Mouse (Mus musculus) lung, postnatal 0 days (tissue): ENCODE measurements at regions not wholly inside any gene's neighbourhood (a gene's known extent, or its start where the extent isn't known, plus 50 kb on each side); places are given as distances from the start of the nearest gene placed in this dataset.

Experiments used
- ATAC-seq: fragments of 200-750 bp; cut with Nextera tagmentation; 2 replicates; pipeline ENCODE4 v1.8.0; 2017; ENCODE audit warnings: moderate library complexity
- DNase-seq: peaks from one replicate; pipeline ENCODE4 v3.0.0-alpha.2; 2016; ENCODE audit warnings: low spot score
- H3K27ac ChIP-seq: fragments of 300-500 bp; sonication (generic); 2 replicates; pipeline ENCODE4 v1.5.1; 2014; ENCODE audit warnings: antibody characterized with exemption, mild to moderate bottlenecking, low read length, mixed read lengths
- H3K27me3 ChIP-seq: fragments of 300-500 bp; sonication (generic); replicated peaks from 2 replicates; pipeline ENCODE4 v1.6.1; 2014; ENCODE audit warnings: low read length, mixed read lengths; ENCODE audit not compliant: insufficient read depth
- H3K36me3 ChIP-seq: fragments of 300-500 bp; sonication (generic); 2 replicates; pipeline ENCODE4 v1.6.1; 2014; ENCODE audit warnings: low read length, mixed read lengths; ENCODE audit not compliant: insufficient read depth
- H3K4me1 ChIP-seq: fragments of 300-500 bp; sonication (generic); 2 replicates; pipeline ENCODE4 v1.6.1; 2014; ENCODE audit warnings: antibody characterized with exemption, low read depth, low read length, mixed read lengths; ENCODE audit not compliant: insufficient read depth
- H3K4me2 ChIP-seq: fragments of 300-500 bp; sonication (generic); replicated peaks from 2 replicates; pipeline ENCODE4 v1.6.1; 2014; ENCODE audit warnings: low read depth, mild to moderate bottlenecking, low read length, moderate library complexity, mixed read lengths
- H3K4me3 ChIP-seq: fragments of 300-500 bp; sonication (generic); 2 replicates; pipeline ENCODE4 v1.5.1; 2014; ENCODE audit warnings: low read depth, low read length
- H3K9ac ChIP-seq: fragments of 300-500 bp; sonication (generic); replicated peaks from 2 replicates; pipeline ENCODE4 v1.6.1; 2014; ENCODE audit warnings: low read depth, mild to moderate bottlenecking
- H3K9me3 ChIP-seq: fragments of 300-500 bp; sonication (generic); 2 replicates; pipeline ENCODE4 v1.6.1; 2016; ENCODE audit warnings: low read length, mixed read lengths
- CTCF ChIP-seq: IDR thresholded peaks from 2 replicates; pipeline ENCODE4 v1.5.1; 2016; ENCODE audit warnings: antibody characterized with exemption, mild to moderate bottlenecking
- EP300 ChIP-seq: IDR thresholded peaks from 2 replicates; pipeline ENCODE4 v1.6.1; 2016; ENCODE audit warnings: antibody characterized with exemption, mild to moderate bottlenecking, control low read depth
- WGBS: fragments of 180-500 bp; shearing (Covaris S2); extraction: QIAGEN DNeasy Blood & Tissue Kit; methylation state at CpG from one replicate; pipeline ENCODE4 v1.1.7; 2014; 5-methylcytosine and 5-hydroxymethylcytosine counted together

DNA sequence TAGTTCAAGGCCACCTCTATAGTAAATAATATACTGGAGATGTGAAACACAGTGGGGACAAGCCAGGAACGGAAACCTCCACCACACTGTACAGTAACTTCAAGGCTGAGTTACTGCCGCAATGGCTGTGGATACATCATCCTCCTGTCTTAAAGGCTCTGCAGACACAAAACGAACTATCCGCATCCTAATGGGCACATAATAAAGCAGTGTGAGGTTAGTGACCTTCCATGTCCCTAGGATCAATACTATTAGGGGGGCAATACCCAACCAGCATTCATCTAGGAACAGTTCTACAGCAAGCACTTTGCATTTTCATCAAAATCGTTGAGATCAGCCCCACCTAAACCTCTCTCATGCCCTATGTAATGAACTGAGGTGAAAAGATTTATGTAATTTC lies 142.4 kb upstream of the Zfand5 start:
- H3K27ac ChIP-seq: no peak overlapping the region

DNA sequence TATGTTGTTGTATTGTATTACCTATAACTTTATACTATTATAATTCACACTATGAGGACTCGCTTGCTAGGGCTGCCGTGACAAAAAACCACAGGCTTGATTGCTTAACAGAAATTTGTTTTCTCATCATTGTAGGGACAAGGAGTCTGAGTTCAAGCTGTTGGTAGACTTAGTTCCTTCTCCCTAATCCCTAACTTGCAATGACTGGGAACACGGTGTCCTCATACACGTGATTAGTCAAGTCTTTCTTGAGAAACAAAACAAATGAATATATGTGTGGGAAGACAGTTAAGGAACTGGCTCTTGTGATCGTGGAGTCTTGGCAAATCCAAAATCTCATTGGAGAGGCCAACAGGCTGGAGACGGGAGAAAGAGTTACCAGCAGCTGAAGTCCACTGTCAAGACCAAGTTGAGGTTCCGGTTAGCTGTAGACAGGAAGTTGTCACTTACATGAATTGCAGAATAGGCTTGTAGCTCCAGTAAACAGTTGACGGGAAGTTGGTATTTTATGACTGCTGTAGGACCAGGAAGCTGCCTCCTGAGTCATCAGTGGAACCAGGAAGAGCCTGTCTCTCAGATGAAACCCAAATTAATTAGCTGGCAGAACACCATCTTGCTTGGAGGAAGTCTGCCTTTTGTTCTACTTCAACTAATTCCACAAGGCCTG lies 144.9 kb upstream of the Zfand5 start:
- no peaks in the 10 kb centered on the region for H3K4me1 ChIP-seq
- H3K4me2 ChIP-seq: no peak overlapping the region
- TF ChIP-seq CTCF (no peak), EP300 (peak; percentile 85)
- H3K9me3 ChIP-seq: no peaks in the 10 kb centered on the region
- ATAC-seq (peak; percentile 91), DNase-seq (peak; percentile 83)
- peak overlapping the region; percentile 51; the same call in 1 of the 2 replicates for H3K27ac ChIP-seq
- H3K27me3 ChIP-seq: no peaks in the 10 kb centered on the region
- no peak overlapping the region for H3K9ac ChIP-seq
- 64% methylated on average over 8 of the region's 8 CpGs for WGBS
- no peaks in the 10 kb centered on the region for H3K36me3 ChIP-seq
- no peak overlapping the region for H3K4me3 ChIP-seq

More for the DNA sequence above, 142.4 kb upstream of the Zfand5 start:
- no peak for ATAC-seq
- Histone ChIP-seq H3K4me1 (no peaks in the 10 kb centered on the region), H3K27me3 (no peaks in the 10 kb centered on the region), H3K4me2 (no peak overlapping the region), H3K4me3 (no peak overlapping the region), H3K36me3 (no peaks in the 10 kb centered on the region), H3K9ac (no peak overlapping the region), H3K9me3 (no peaks in the 10 kb centered on the region)
- 90% methylated on average over 5 of the region's 5 CpGs for WGBS
- TF ChIP-seq EP300 (no peak), CTCF (no peak)
- no peak for DNase-seq

DNA sequence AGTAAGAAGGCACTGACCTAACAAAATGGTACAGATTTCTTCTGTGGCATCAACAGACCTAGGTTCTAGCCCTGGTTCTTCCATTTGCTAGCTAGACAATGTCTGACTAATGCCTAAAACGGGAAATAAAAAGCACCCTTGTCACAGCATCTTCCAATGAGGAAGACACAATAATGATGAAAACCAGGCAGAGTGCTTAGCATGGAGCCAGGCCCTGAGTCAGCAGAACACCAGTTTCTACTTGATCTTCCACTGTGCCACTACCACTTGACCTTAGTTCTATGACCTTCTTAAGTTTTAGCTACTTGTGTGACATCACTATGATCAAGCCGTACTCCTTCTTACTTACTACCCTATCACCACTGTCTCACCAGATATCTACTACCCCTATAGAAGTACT lies 145.4 kb upstream of the Zfand5 start:
- no peaks in the 10 kb centered on the region for H3K27me3 ChIP-seq
- H3K36me3 ChIP-seq: no peaks in the 10 kb centered on the region
- 0 out of 2 replicates have a peak, but pooled peaks have one; percentile 32 for ATAC-seq
- 0 out of 2 replicates have a peak overlapping the region, but pooled peaks have one; percentile 51 for H3K27ac ChIP-seq
- DNase-seq: peak; percentile 13
- no peak for TF ChIP-seq CTCF
- no peak for TF ChIP-seq EP300
- no peak overlapping the region for H3K4me3 ChIP-seq
- no peaks in the 10 kb centered on the region for H3K4me1 ChIP-seq
- no peaks in the 10 kb centered on the region for H3K9me3 ChIP-seq
- no peak overlapping the region for H3K9ac ChIP-seq
- no peak overlapping the region for H3K4me2 ChIP-seq
- 87% methylated on average over 2 of the region's 2 CpGs for WGBS

DNA sequence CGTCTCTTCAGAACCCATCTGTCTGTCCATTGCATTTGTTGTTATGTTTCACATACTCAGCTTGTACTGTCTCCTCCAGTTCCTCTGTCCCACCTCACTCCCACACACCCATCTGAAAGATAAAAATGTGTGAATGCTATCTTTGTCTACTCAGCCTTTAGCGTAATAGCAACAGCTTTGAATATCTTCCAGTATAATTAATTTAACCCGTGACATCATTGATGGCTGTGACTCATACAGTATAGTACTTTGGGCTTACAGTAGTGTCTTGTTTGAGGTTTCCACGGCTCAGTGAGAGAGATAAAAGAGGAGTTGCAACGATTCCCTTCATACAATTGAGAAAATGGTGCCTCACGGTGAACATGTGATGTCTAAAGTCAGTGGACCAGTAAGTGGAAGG lies 152.6 kb upstream of the Zfand5 start:
- no peaks in the 10 kb centered on the region for H3K4me1 ChIP-seq
- H3K4me3 ChIP-seq: no peak overlapping the region
- H3K9me3 ChIP-seq: no peaks in the 10 kb centered on the region
- ATAC-seq (no peak), DNase-seq (no peak)
- 60% methylated on average over 6 of the region's 6 CpGs for WGBS
- H3K27me3 ChIP-seq: no peaks in the 10 kb centered on the region
- H3K36me3 ChIP-seq: no peaks in the 10 kb centered on the region
- H3K4me2 ChIP-seq: no peak overlapping the region
- no peak overlapping the region for H3K9ac ChIP-seq
- no peak overlapping the region for H3K27ac ChIP-seq
- no peak for TF ChIP-seq EP300
- no peak for TF ChIP-seq CTCF

DNA sequence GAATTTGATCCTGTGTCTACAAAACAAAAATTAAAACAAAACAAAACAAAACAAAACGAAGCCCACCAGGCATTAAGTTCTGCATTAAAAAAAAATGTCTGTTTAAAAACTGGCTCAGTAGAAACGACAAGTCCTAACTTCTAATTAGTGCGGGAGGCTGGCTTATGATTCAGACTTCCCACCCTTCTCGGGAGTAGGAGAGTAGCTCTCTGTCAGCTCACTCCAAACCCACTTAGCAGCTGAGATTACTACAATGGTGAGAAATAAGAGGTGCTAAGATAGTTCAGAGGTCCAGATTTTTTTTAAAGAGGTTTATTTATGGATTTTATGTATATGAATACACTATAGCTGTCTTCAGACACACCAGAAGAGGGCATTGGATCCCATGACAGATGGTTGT lies 153.3 kb upstream of the Zfand5 start:
- H3K27me3 ChIP-seq: no peaks in the 10 kb centered on the region
- no peak for ATAC-seq

DNA sequence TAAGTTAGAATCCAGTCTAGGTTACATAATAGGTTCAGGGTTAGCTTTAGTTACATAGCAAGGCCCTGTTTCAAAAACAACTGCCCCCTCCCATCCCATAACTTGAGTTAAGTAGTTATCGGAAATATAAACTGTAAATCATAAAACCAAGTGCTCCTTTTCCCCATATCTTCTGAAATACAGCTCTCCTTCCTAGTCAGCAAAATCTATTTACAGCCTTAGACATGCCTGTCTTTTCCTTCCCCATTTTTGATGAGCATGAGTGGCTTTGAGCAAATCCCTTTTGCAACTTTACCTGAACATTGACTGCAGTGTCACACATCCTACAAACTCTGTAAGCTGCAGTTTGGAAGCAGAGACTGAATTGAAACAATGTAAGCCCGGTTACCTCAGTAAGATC lies 156.4 kb upstream of the Zfand5 start:
- TF ChIP-seq CTCF (no peak), EP300 (no peak)
- Histone ChIP-seq H3K9me3 (no peaks in the 10 kb centered on the region), H3K36me3 (no peaks in the 10 kb centered on the region), H3K27ac (no peak overlapping the region), H3K27me3 (no peaks in the 10 kb centered on the region), H3K4me1 (no peaks in the 10 kb centered on the region), H3K4me3 (no peak overlapping the region), H3K9ac (no peak overlapping the region), H3K4me2 (no peak overlapping the region)
- no peak for ATAC-seq
- WGBS: 87% methylated on average over 2 of the region's 2 CpGs
- DNase-seq: no peak

More for the DNA sequence above, 153.3 kb upstream of the Zfand5 start:
- H3K27ac ChIP-seq: no peak overlapping the region
- TF ChIP-seq EP300 (no peak), CTCF (no peak)
- H3K4me3 ChIP-seq: no peak overlapping the region
- H3K9me3 ChIP-seq: no peaks in the 10 kb centered on the region
- no peaks in the 10 kb centered on the region for H3K4me1 ChIP-seq
- H3K36me3 ChIP-seq: no peaks in the 10 kb centered on the region
- H3K9ac ChIP-seq: no peak overlapping the region
- no peak overlapping the region for H3K4me2 ChIP-seq
- 74% methylated on average over 4 of the region's 4 CpGs for WGBS
- no peak for DNase-seq
